Mouse (Mus musculus): ENCODE data around the gene Gamt.
A peak's percentile ranks its signal among the peaks of the same experiment; 100 is the strongest.
"Not testable (repeated sequence)": the region's sequence is repeated elsewhere in the genome, so short reads cannot be mapped to it uniquely, and the experiment has no call there.

Gamt gene

GRCm38 (mm10) chr10:80257936-80258335 lies 2.9 kb downstream of the Gamt start:
- no peak for DNase-seq

GRCm38 (mm10) chr10:80255881-80256535 lies 4.8 kb downstream of the Gamt start:
- peak; percentile 56 for DNase-seq

- no peak for DNase-seq
Observed at GRCm38 (mm10) chr10:80254331-80255297, 6.2 kb downstream of the Gamt start.

- DNase-seq, result no peak
Observed at GRCm38 (mm10) chr10:80253551-80253950, 7.3 kb downstream of the Gamt start.

GRCm38 (mm10) chr10:80252493-80253274 lies 8.1 kb downstream of the Gamt start:
- no peak for DNase-seq

- no peak for DNase-seq
Observed at GRCm38 (mm10) chr10:80252011-80252410, 8.8 kb downstream of the Gamt start.

- DNase-seq, result no peak
Observed at GRCm38 (mm10) chr10:80250573-80250972, 10.2 kb downstream of the Gamt start.

GRCm38 (mm10) chr10:80250059-80250458 lies 10.8 kb downstream of the Gamt start:
- DNase-seq, result no peak

GRCm38 (mm10) chr10:80248971-80249640 lies 11.7 kb downstream of the Gamt start, which contains the start of gene Ndufs7:
Gene Ndufs7 (plus strand): TSS chr10:80249121.
- peak; percentile 98 for DNase-seq

GRCm38 (mm10) chr10:80248437-80248836 lies 12.4 kb downstream of the Gamt start:
- not testable (repeated sequence) for DNase-seq

GRCm38 (mm10) chr10:80247849-80248248 lies 13.0 kb downstream of the Gamt start:
- no peak for DNase-seq

GRCm38 (mm10) chr10:80245600-80245999 lies 15.2 kb downstream of the Gamt start:
- DNase-seq, result peak; percentile 89

GRCm38 (mm10) chr10:80244791-80245399 lies 15.9 kb downstream of the Gamt start:
- DNase-seq, result no peak

- no peak for DNase-seq
Observed at GRCm38 (mm10) chr10:80242607-80243006, 18.2 kb downstream of the Gamt start.

GRCm38 (mm10) chr10:80242088-80242487 lies 18.7 kb downstream of the Gamt start:
- DNase-seq, result no peak

- DNase-seq, result peak; percentile 50
Observed at GRCm38 (mm10) chr10:80239791-80240190, 21.0 kb downstream of the Gamt start.

GRCm38 (mm10) chr10:80238306-80238705 lies 22.5 kb downstream of the Gamt start:
- DNase-seq, result no peak

- no peak for DNase-seq
Observed at GRCm38 (mm10) chr10:80237020-80237419, 23.8 kb downstream of the Gamt start.

- no peak for DNase-seq
Observed at GRCm38 (mm10) chr10:80236145-80236825, 24.5 kb downstream of the Gamt start.

- DNase-seq, result peak; percentile 63
Observed at GRCm38 (mm10) chr10:80227877-80228775, 32.7 kb downstream of the Gamt start.

Data from kidney, adult 9 months (tissue).